Mouse (Mus musculus) hindbrain, embryonic 12.5 days (tissue): ENCODE measurements at regions not wholly inside any gene's neighbourhood (a gene's known extent, or its start where the extent isn't known, plus 50 kb on each side); places are given as distances from the start of the nearest gene placed in this dataset.

Experiments used
- ATAC-seq: fragments of 200-750 bp; cut with Nextera tagmentation; 2 replicates; pipeline ENCODE4 v1.8.0; 2017; ENCODE audit warnings: moderate TSS enrichment; ENCODE audit not compliant: low FRiP score
- H3K27ac ChIP-seq: fragments of 300-500 bp; sonication (generic); 2 replicates; pipeline ENCODE4 v1.5.1; 2016; ENCODE audit warnings: mild to moderate bottlenecking
- H3K27me3 ChIP-seq: fragments of 300-500 bp; sonication (generic); 2 replicates; pipeline ENCODE4 v1.6.1; 2016; ENCODE audit warnings: mild to moderate bottlenecking
- H3K36me3 ChIP-seq: fragments of 300-500 bp; sonication (generic); 2 replicates; pipeline ENCODE4 v1.6.1; 2016; ENCODE audit warnings: mild to moderate bottlenecking
- H3K4me1 ChIP-seq: fragments of 300-500 bp; sonication (generic); 2 replicates; pipeline ENCODE4 v1.6.1; 2016
- H3K4me2 ChIP-seq: fragments of 300-500 bp; sonication (generic); replicated peaks from 2 replicates; pipeline ENCODE4 v1.6.1; 2016; ENCODE audit warnings: mild to moderate bottlenecking
- H3K4me3 ChIP-seq: fragments of 300-500 bp; sonication (generic); 2 replicates; pipeline ENCODE4 v1.5.1; 2016; ENCODE audit warnings: mild to moderate bottlenecking
- H3K9ac ChIP-seq: fragments of 300-500 bp; sonication (generic); 2 replicates; pipeline ENCODE4 v1.6.1; 2016; ENCODE audit warnings: mild to moderate bottlenecking, moderate library complexity
- H3K9me3 ChIP-seq: fragments of 300-500 bp; sonication (generic); replicated peaks from 2 replicates; pipeline ENCODE4 v1.6.1; 2016; ENCODE audit warnings: mild to moderate bottlenecking
- WGBS: fragments of 180-500 bp; shearing (Covaris S2); methylation state at CpG from one replicate; pipeline ENCODE4 v1.1.7; 2016; 5-methylcytosine and 5-hydroxymethylcytosine counted together

- H3K4me2 ChIP-seq = no peak overlapping the region
These were observed 593.3 kb upstream of the Intu start for GRCm38 (mm10) chr3:39937719-39938278.

GRCm38 (mm10) chr3:39944581-39944980 lies 586.5 kb upstream of the Intu start:
- Histone ChIP-seq H3K4me1 (no peaks in the 10 kb centered on the region), H3K4me2 (no peak overlapping the region), H3K27me3 (no peaks in the 10 kb centered on the region), H3K9ac (no peak overlapping the region), H3K9me3 (no peaks in the 10 kb centered on the region), H3K36me3 (no peaks in the 10 kb centered on the region), H3K27ac (no peak overlapping the region), H3K4me3 (no peak overlapping the region)
- 86% methylated on average over 3 of the region's 3 CpGs for WGBS
- ATAC-seq = no peak

More at GRCm38 (mm10) chr3:39937719-39938278, 593.3 kb upstream of the Intu start:
- H3K27me3 ChIP-seq = no peaks in the 10 kb centered on the region
- H3K9me3 ChIP-seq = no peaks in the 10 kb centered on the region
- WGBS = 88% methylated on average over 3 of the region's 3 CpGs
- no peak overlapping the region for H3K4me3 ChIP-seq
- no peak overlapping the region for H3K9ac ChIP-seq
- H3K27ac ChIP-seq = no peak overlapping the region
- H3K4me1 ChIP-seq = no peaks in the 10 kb centered on the region
- H3K36me3 ChIP-seq = no peaks in the 10 kb centered on the region
- ATAC-seq = no peak

- ATAC-seq = no peak
- Histone ChIP-seq H3K9ac (no peak overlapping the region), H3K36me3 (no peaks in the 10 kb centered on the region), H3K27me3 (no peaks in the 10 kb centered on the region), H3K4me3 (no peak overlapping the region), H3K9me3 (no peaks in the 10 kb centered on the region), H3K4me1 (no peaks in the 10 kb centered on the region), H3K4me2 (no peak overlapping the region), H3K27ac (no peak overlapping the region)
- WGBS = 80% methylated on average over 2 of the region's 2 CpGs
These were observed 579.0 kb upstream of the Intu start for GRCm38 (mm10) chr3:39952103-39952502.

- Histone ChIP-seq H3K36me3 (no peaks in the 10 kb centered on the region), H3K27me3 (no peaks in the 10 kb centered on the region), H3K4me3 (no peak overlapping the region), H3K4me2 (no peak overlapping the region), H3K4me1 (no peaks in the 10 kb centered on the region), H3K27ac (no peak overlapping the region), H3K9ac (no peak overlapping the region), H3K9me3 (no peaks in the 10 kb centered on the region)
- 85% methylated on average over 1 of the region's 1 CpGs for WGBS
- no peak for ATAC-seq
These were observed 578.5 kb upstream of the Intu start for GRCm38 (mm10) chr3:39952556-39952955.

GRCm38 (mm10) chr3:39961836-39962640 lies 569.0 kb upstream of the Intu start:
- Histone ChIP-seq H3K4me3 (no peak overlapping the region), H3K27me3 (no peaks in the 10 kb centered on the region), H3K9me3 (0 out of 2 replicates have a peak, but pooled peaks cover 4% of the 10 kb centered on the region), H3K36me3 (no peaks in the 10 kb centered on the region), H3K9ac (no peak overlapping the region), H3K4me2 (no peak overlapping the region), H3K4me1 (no peaks in the 10 kb centered on the region), H3K27ac (no peak overlapping the region)
- ATAC-seq = no peak
- WGBS = 64% methylated on average over 7 of the region's 7 CpGs

- Histone ChIP-seq H3K27ac (no peak overlapping the region), H3K4me1 (no peaks in the 10 kb centered on the region), H3K9ac (no peak overlapping the region), H3K27me3 (no peaks in the 10 kb centered on the region), H3K36me3 (no peaks in the 10 kb centered on the region), H3K4me2 (no peak overlapping the region), H3K9me3 (no peaks in the 10 kb centered on the region), H3K4me3 (no peak overlapping the region)
- ATAC-seq = no peak
- whole genome bisulfite sequencing = 91% methylated on average over 2 of the region's 2 CpGs
These were observed 565.7 kb upstream of the Intu start for GRCm38 (mm10) chr3:39965431-39965830.

GRCm38 (mm10) chr3:39966390-39966789 lies 564.7 kb upstream of the Intu start:
- H3K36me3 ChIP-seq = no peaks in the 10 kb centered on the region
- no peaks in the 10 kb centered on the region for H3K4me1 ChIP-seq
- no peak overlapping the region for H3K4me2 ChIP-seq
- no peak for ATAC-seq
- 88% methylated on average over 2 of the region's 2 CpGs for WGBS
- no peak overlapping the region for H3K9ac ChIP-seq
- H3K9me3 ChIP-seq = no peaks in the 10 kb centered on the region
- no peak overlapping the region for H3K4me3 ChIP-seq
- H3K27ac ChIP-seq = no peak overlapping the region
- no peaks in the 10 kb centered on the region for H3K27me3 ChIP-seq

- Histone ChIP-seq H3K36me3 (no peaks in the 10 kb centered on the region), H3K9ac (no peak overlapping the region), H3K4me2 (no peak overlapping the region), H3K27me3 (no peaks in the 10 kb centered on the region), H3K4me1 (0 out of 2 replicates have a peak, but pooled peaks cover 4% of the 10 kb centered on the region), H3K27ac (no peak overlapping the region), H3K4me3 (no peak overlapping the region), H3K9me3 (peaks cover 7% of the 10 kb centered on the region; the same call in 1 of the 2 replicates)
- ATAC-seq = no peak
- 94% methylated on average over 2 of the region's 2 CpGs for WGBS
These were observed 554.1 kb upstream of the Intu start for GRCm38 (mm10) chr3:39976937-39977336.

GRCm38 (mm10) chr3:39978916-39979679 lies 552.0 kb upstream of the Intu start:
- Histone ChIP-seq H3K4me3 (no peak overlapping the region), H3K36me3 (no peaks in the 10 kb centered on the region), H3K4me2 (no peak overlapping the region), H3K4me1 (0 out of 2 replicates have a peak, but pooled peaks cover 4% of the 10 kb centered on the region), H3K27me3 (no peaks in the 10 kb centered on the region), H3K27ac (no peak overlapping the region), H3K9ac (no peak overlapping the region), H3K9me3 (no peaks in the 10 kb centered on the region)
- 24% methylated on average over 3 of the region's 3 CpGs for WGBS
- no peak for ATAC-seq

- Histone ChIP-seq H3K27me3 (no peaks in the 10 kb centered on the region), H3K4me1 (0 out of 2 replicates have a peak, but pooled peaks cover 4% of the 10 kb centered on the region), H3K36me3 (no peaks in the 10 kb centered on the region), H3K4me3 (no peak overlapping the region), H3K9me3 (0 out of 2 replicates have a peak, but pooled peaks cover 3% of the 10 kb centered on the region), H3K4me2 (no peak overlapping the region), H3K9ac (no peak overlapping the region), H3K27ac (no peak overlapping the region)
- no peak for ATAC-seq
These were observed 548.4 kb upstream of the Intu start for GRCm38 (mm10) chr3:39982656-39983055.

GRCm38 (mm10) chr3:39987710-39988109 lies 543.4 kb upstream of the Intu start:
- WGBS = 96% methylated on average over 1 of the region's 1 CpGs

GRCm38 (mm10) chr3:39998628-39999027 lies 532.5 kb upstream of the Intu start:
- Histone ChIP-seq H3K27ac (no peak overlapping the region), H3K9ac (no peak overlapping the region), H3K9me3 (no peaks in the 10 kb centered on the region), H3K4me3 (no peak overlapping the region), H3K4me1 (no peaks in the 10 kb centered on the region), H3K4me2 (no peak overlapping the region), H3K36me3 (no peaks in the 10 kb centered on the region), H3K27me3 (no peaks in the 10 kb centered on the region)
- no peak for ATAC-seq
- 42% methylated on average over 5 of the region's 5 CpGs for WGBS

More at GRCm38 (mm10) chr3:39987710-39988109, 543.4 kb upstream of the Intu start:
- Histone ChIP-seq H3K4me2 (no peak overlapping the region), H3K9ac (no peak overlapping the region), H3K27ac (no peak overlapping the region), H3K4me1 (no peaks in the 10 kb centered on the region), H3K9me3 (0 out of 2 replicates have a peak, but pooled peaks cover 7% of the 10 kb centered on the region), H3K36me3 (no peaks in the 10 kb centered on the region), H3K27me3 (no peaks in the 10 kb centered on the region), H3K4me3 (no peak overlapping the region)
- ATAC-seq = no peak
